Comparison of ENCODE assay signal across 9 mouse cellular contexts in the genomic region with DNA sequence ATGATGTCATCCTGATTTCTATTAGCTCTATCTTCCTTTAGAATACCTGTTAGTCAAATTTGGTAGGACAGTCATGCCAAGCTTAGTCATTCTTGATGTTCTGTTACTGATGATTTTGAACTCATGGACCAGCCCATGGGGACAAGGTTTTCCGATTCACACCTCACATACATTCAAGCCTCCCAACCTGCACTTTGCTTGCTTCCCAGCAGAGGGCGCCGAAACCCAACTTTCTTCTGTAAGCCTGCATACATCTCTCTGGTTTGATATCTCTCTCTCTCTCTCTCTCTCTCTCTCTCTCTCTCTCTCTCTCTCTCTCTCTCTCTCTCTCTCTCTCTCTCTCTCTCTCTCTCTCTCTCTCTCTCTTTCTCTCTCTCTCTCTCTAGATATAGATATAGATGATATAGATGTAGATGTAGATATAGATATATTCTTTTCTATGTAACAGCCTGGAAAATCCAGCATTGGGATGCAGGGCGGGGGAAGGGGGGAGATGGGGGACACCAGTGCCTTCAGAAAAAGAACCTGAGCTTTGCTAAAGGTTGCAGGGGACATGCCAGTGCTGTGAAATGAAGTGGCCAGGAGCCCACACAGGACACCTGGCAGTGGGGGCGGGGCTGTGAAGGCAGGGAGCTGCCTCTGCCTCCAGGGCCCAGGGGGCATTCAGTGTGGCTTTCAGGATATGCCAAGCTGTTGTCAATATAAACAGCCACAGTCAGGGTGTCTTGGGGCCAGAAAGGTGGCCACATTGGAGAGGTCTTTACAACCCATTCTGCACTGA. TPM values are rescaled to one million over a fixed set of nuclear protein-coding genes. Genes with fewer than 3 reads are reported as not detected.
DNase-seq lines count a peak whose midpoint lies in the region; ATAC-seq lines count a peak whose summit lies in the region.
"Had no signal": no experiment of that assay in that cellular context is flagged by ENCODE, and none has a peak within 500 bp of the region (broad histone marks: within the 10 kb centered on the region; RNA-seq: fewer than 3 reads in every experiment).

No protein-coding gene starts in this region.

- WGBS in forebrain, embryonic 11.5 days, result 42% methylated on average over 5 of the region's 5 CpGs
- 44% methylated on average over 5 of the region's 5 CpGs for WGBS in forebrain, embryonic 12.5 days
- 41% methylated on average over 5 of the region's 5 CpGs for WGBS in hindbrain, embryonic 11.5 days

- H3K9ac ChIP-seq in forebrain, embryonic 11.5 days (ENCODE audit: low read length), result no peak overlapping the region
- H3K9ac ChIP-seq in forebrain, embryonic 12.5 days, result no peak overlapping the region
- no peak overlapping the region for H3K9ac ChIP-seq in hindbrain, embryonic 11.5 days (ENCODE audit: low read depth, low read length)

- no peak overlapping the region for H3K4me3 ChIP-seq in forebrain, embryonic 11.5 days (ENCODE audit: low read depth, low read length)
- H3K4me3 ChIP-seq in forebrain, embryonic 12.5 days (replicated peaks), result no peak overlapping the region
- H3K4me3 ChIP-seq in hindbrain, embryonic 11.5 days (ENCODE audit: low read depth, low read length), result no peak overlapping the region
- H3K4me3 ChIP-seq: megakaryocyte, embryonic 14.5 days had no signal

- H3K36me3 ChIP-seq in forebrain, embryonic 11.5 days (ENCODE audit: control insufficient read depth, insufficient read depth, low read length), result no peaks in the 10 kb centered on the region
- H3K36me3 ChIP-seq in forebrain, embryonic 12.5 days (replicated peaks), result no peaks in the 10 kb centered on the region
- H3K36me3 ChIP-seq in hindbrain, embryonic 11.5 days (ENCODE audit: control insufficient read depth, insufficient read depth, low read length), result no peaks in the 10 kb centered on the region

- no peak overlapping the region for H3K27ac ChIP-seq in forebrain, embryonic 11.5 days (ENCODE audit: low read depth, low read length)
- H3K27ac ChIP-seq in forebrain, embryonic 12.5 days, result no peak overlapping the region
- no peak overlapping the region for H3K27ac ChIP-seq in hindbrain, embryonic 11.5 days (ENCODE audit: low read depth, low read length)

- no peaks in the 10 kb centered on the region for H3K27me3 ChIP-seq in forebrain, embryonic 11.5 days (ENCODE audit: control insufficient read depth, insufficient read depth, low read length)
- H3K27me3 ChIP-seq in forebrain, embryonic 12.5 days, result no peaks in the 10 kb centered on the region
- H3K27me3 ChIP-seq in hindbrain, embryonic 11.5 days (ENCODE audit: control insufficient read depth, insufficient read depth, low read length), result no peaks in the 10 kb centered on the region

- H3K9me3 ChIP-seq in forebrain, embryonic 11.5 days (ENCODE audit: control insufficient read depth, low read length), result no peaks in the 10 kb centered on the region
- no peaks in the 10 kb centered on the region for H3K9me3 ChIP-seq in forebrain, embryonic 12.5 days
- H3K9me3 ChIP-seq in hindbrain, embryonic 11.5 days (ENCODE audit: control insufficient read depth, low read length), result no peaks in the 10 kb centered on the region

- no peaks in the 10 kb centered on the region for H3K4me1 ChIP-seq in forebrain, embryonic 11.5 days (replicated peaks; ENCODE audit: control insufficient read depth, insufficient read depth, low read length)
- H3K4me1 ChIP-seq in forebrain, embryonic 12.5 days, result no peaks in the 10 kb centered on the region
- no peaks in the 10 kb centered on the region for H3K4me1 ChIP-seq in hindbrain, embryonic 11.5 days (replicated peaks; ENCODE audit: control insufficient read depth, insufficient read depth, low read length)

- peak; percentile 83 for DNase-seq in forebrain, embryonic 11.5 days (ENCODE audit: low spot score)
- DNase-seq in adrenal gland, adult 18-20 months (ENCODE audit: low spot score in 2 of 2), result peak; percentile 68 to 72
- DNase-seq in embryo, embryonic 10 days (ENCODE audit: low spot score), result peak; percentile 76
- DNase-seq in hindbrain, embryonic 11.5 days (ENCODE audit: low spot score), result peak; percentile 82
- DNase-seq in layer of hippocampus, adult 9-10 months (ENCODE audit: low spot score), result peak; percentile 83
- DNase-seq in lung, postnatal 4 days, result peak; percentile 57 to 77
- DNase-seq in right cerebral cortex, adult 2 months (ENCODE audit: low spot score in 2 of 2), result peak; percentile 92 to 94

- H3K4me2 ChIP-seq in forebrain, embryonic 11.5 days (ENCODE audit: low read depth, low read length, severe bottlenecking), result no peak overlapping the region
- no peak overlapping the region for H3K4me2 ChIP-seq in forebrain, embryonic 12.5 days
- H3K4me2 ChIP-seq in hindbrain, embryonic 11.5 days (replicated peaks; ENCODE audit: low read depth, low read length), result no peak overlapping the region

- no peak; the same call in 1 of the 2 replicates for ATAC-seq in forebrain, embryonic 11.5 days (replicated peaks; ENCODE audit: low FRiP score)
- no peak for ATAC-seq in forebrain, embryonic 12.5 days (ENCODE audit: low FRiP score)
- ATAC-seq in hindbrain, embryonic 11.5 days (ENCODE audit: low FRiP score), result peak; percentile 47; the same call in 1 of the 2 replicates

RNA-seq across cellular contexts. Expression of gene Serpina11, which starts 5.7 kb away (rescaled TPM):
- not detected in 2 replicates for polyA plus RNA-seq in forebrain, embryonic 11.5 days (2014; fragmentation: Nextera tagmentation; extraction: Ambion mirVana)
- polyA plus RNA-seq in forebrain, embryonic 12.5 days (2016; fragmentation: Nextera tagmentation; extraction: Ambion mirVana), result not detected in 2 replicates
- total RNA-seq in adrenal gland, adult 18-20 months (2021), result not detected
- not detected in 2 replicates for polyA plus RNA-seq in hindbrain, embryonic 11.5 days (2014; fragmentation: Nextera tagmentation; extraction: Ambion mirVana)

RNA-seq across cellular contexts. Expression of gene Serpina9, which starts 18.1 kb away (rescaled TPM):
- polyA plus RNA-seq in forebrain, embryonic 11.5 days (2014; fragmentation: Nextera tagmentation; extraction: Ambion mirVana), result not detected in 2 replicates
- not detected in 2 replicates for polyA plus RNA-seq in forebrain, embryonic 12.5 days (2016; fragmentation: Nextera tagmentation; extraction: Ambion mirVana)
- not detected for total RNA-seq in adrenal gland, adult 18-20 months (2021)
- polyA plus RNA-seq in hindbrain, embryonic 11.5 days (2014; fragmentation: Nextera tagmentation; extraction: Ambion mirVana), result not detected in 2 replicates

RNA-seq across cellular contexts. Expression of gene Serpina1e, which starts 36.7 kb away (rescaled TPM):
- polyA plus RNA-seq in forebrain, embryonic 11.5 days (2014; fragmentation: Nextera tagmentation; extraction: Ambion mirVana), result not detected in 2 replicates
- not detected in 2 replicates for polyA plus RNA-seq in forebrain, embryonic 12.5 days (2016; fragmentation: Nextera tagmentation; extraction: Ambion mirVana)
- under 1 TPM in 1 of 2 experiments, not detected in 1; 0.56 TPM for total RNA-seq in adrenal gland, adult 18-20 months (2021)
- not detected in 2 replicates for polyA plus RNA-seq in hindbrain, embryonic 11.5 days (2014; fragmentation: Nextera tagmentation; extraction: Ambion mirVana)

RNA-seq across cellular contexts. Expression of gene Serpina12, which starts 48.8 kb away (rescaled TPM):
- not detected in 2 replicates for polyA plus RNA-seq in forebrain, embryonic 11.5 days (2014; fragmentation: Nextera tagmentation; extraction: Ambion mirVana)
- polyA plus RNA-seq in forebrain, embryonic 12.5 days (2016; fragmentation: Nextera tagmentation; extraction: Ambion mirVana), result not detected in 2 replicates
- 1 to 10 TPM; 1.1 to 1.3 TPM for total RNA-seq in adrenal gland, adult 18-20 months (2021)
- polyA plus RNA-seq in hindbrain, embryonic 11.5 days (2014; fragmentation: Nextera tagmentation; extraction: Ambion mirVana), result not detected in 2 replicates
